Mouse (Mus musculus): ENCODE results near the gene Myo5a.

The Myo5a gene

GRCm38 (mm10) chr9:75193858-75194257, 123.0 kb downstream of the Myo5a start:
- DNase-seq (ENCODE audit: extremely low read depth, low read depth, low spot score): no peak

GRCm38 (mm10) chr9:75196335-75196734, 125.5 kb downstream of the Myo5a start:
- no peak for DNase-seq (ENCODE audit: extremely low read depth, low read depth, low spot score)

- DNase-seq (ENCODE audit: extremely low read depth, low read depth, low spot score): no peak
Observed at GRCm38 (mm10) chr9:75197297-75197696, 126.5 kb downstream of the Myo5a start.

- DNase-seq (ENCODE audit: extremely low read depth, low read depth, low spot score): no peak
Observed at GRCm38 (mm10) chr9:75201506-75201905, 130.7 kb downstream of the Myo5a start.

GRCm38 (mm10) chr9:75202036-75202435, 131.2 kb downstream of the Myo5a start:
- no peak for DNase-seq (ENCODE audit: extremely low read depth, low read depth, low spot score)

GRCm38 (mm10) chr9:75209246-75209645, 138.4 kb downstream of the Myo5a start:
- DNase-seq (ENCODE audit: extremely low read depth, low read depth, low spot score): no peak

- DNase-seq (ENCODE audit: extremely low read depth, low read depth, low spot score): no peak
Observed at GRCm38 (mm10) chr9:75210269-75210668, 139.5 kb downstream of the Myo5a start.

GRCm38 (mm10) chr9:75214743-75215413, 144.1 kb downstream of the Myo5a start:
- no peak for DNase-seq (ENCODE audit: extremely low read depth, low read depth, low spot score)

- DNase-seq (ENCODE audit: extremely low read depth, low read depth, low spot score): no peak
Observed at GRCm38 (mm10) chr9:75219942-75220341, 149.1 kb downstream of the Myo5a start.

- DNase-seq (ENCODE audit: extremely low read depth, low read depth, low spot score): no peak
Observed at GRCm38 (mm10) chr9:75221420-75222287, 150.8 kb downstream of the Myo5a start.

- no peak for DNase-seq (ENCODE audit: extremely low read depth, low read depth, low spot score)
Observed at GRCm38 (mm10) chr9:75231841-75232746, 161.3 kb downstream of the Myo5a start, which contains the start of gene Myo5c. TSS of gene Myo5c (plus strand) at chr9:75232020.

- DNase-seq (ENCODE audit: extremely low read depth, low read depth, low spot score): no peak
Observed at GRCm38 (mm10) chr9:75232860-75233259, 162.0 kb downstream of the Myo5a start.

- DNase-seq (ENCODE audit: extremely low read depth, low read depth, low spot score): no peak
Observed at GRCm38 (mm10) chr9:75234271-75234741, 163.5 kb downstream of the Myo5a start.

GRCm38 (mm10) chr9:75234983-75235627, 164.3 kb downstream of the Myo5a start:
- DNase-seq (ENCODE audit: extremely low read depth, low read depth, low spot score): no peak

- DNase-seq (ENCODE audit: extremely low read depth, low read depth, low spot score): no peak
Observed at GRCm38 (mm10) chr9:75235696-75236095, 164.9 kb downstream of the Myo5a start.

- DNase-seq (ENCODE audit: extremely low read depth, low read depth, low spot score): no peak
Observed at GRCm38 (mm10) chr9:75236416-75237308, 165.8 kb downstream of the Myo5a start.

GRCm38 (mm10) chr9:75238179-75238578, 167.4 kb downstream of the Myo5a start:
- no peak for DNase-seq (ENCODE audit: extremely low read depth, low read depth, low spot score)

- DNase-seq (ENCODE audit: extremely low read depth, low read depth, low spot score): no peak
Observed at GRCm38 (mm10) chr9:75243052-75243451, 172.2 kb downstream of the Myo5a start.

GRCm38 (mm10) chr9:75243730-75244406, 173.1 kb downstream of the Myo5a start:
- DNase-seq (ENCODE audit: extremely low read depth, low read depth, low spot score): peak; percentile 70

Measured in fat pad, adult 2 months (tissue).